Mouse (Mus musculus) naive thymus-derived CD4-positive, alpha-beta T cell, adult 2 months (primary cell): Measurements from ENCODE around the gene Rap1gap.
A peak's percentile ranks its signal among the peaks of the same experiment; 100 is the strongest.

Experiments used
- DNase-seq: peaks from one replicate; pipeline ENCODE4 v3.0.0-alpha.2; 2011; ENCODE audit warnings: low read depth

Gene Rap1gap

GRCm38 (mm10) chr4:137661547-137661946 lies 3.0 kb upstream of the Rap1gap start:
- no peak for DNase-seq

GRCm38 (mm10) chr4:137663491-137663890 lies 1.0 kb upstream of the Rap1gap start:
- DNase-seq, result no peak

GRCm38 (mm10) chr4:137664980-137665675 lies 602 bp downstream of the Rap1gap start:
- DNase-seq, result no peak

- DNase-seq, result no peak
These were observed 1.3 kb downstream of the Rap1gap start for GRCm38 (mm10) chr4:137665791-137666190.

GRCm38 (mm10) chr4:137666283-137666957 lies 1.9 kb downstream of the Rap1gap start:
- DNase-seq, result no peak

GRCm38 (mm10) chr4:137666958-137667345 lies 2.4 kb downstream of the Rap1gap start:
- DNase-seq, result no peak

GRCm38 (mm10) chr4:137667747-137668146 lies 3.2 kb downstream of the Rap1gap start:
- no peak for DNase-seq

- no peak for DNase-seq
These were observed 7.4 kb downstream of the Rap1gap start for GRCm38 (mm10) chr4:137671711-137672500.

- DNase-seq, result no peak
These were observed 11.0 kb downstream of the Rap1gap start for GRCm38 (mm10) chr4:137675566-137675965.

- DNase-seq, result peak; percentile 70
These were observed 11.5 kb downstream of the Rap1gap start for GRCm38 (mm10) chr4:137676057-137676456.

GRCm38 (mm10) chr4:137676700-137677484 lies 12.4 kb downstream of the Rap1gap start:
- DNase-seq, result no peak

- no peak for DNase-seq
These were observed 13.4 kb downstream of the Rap1gap start for GRCm38 (mm10) chr4:137677906-137678305.

GRCm38 (mm10) chr4:137678568-137678967 lies 14.0 kb downstream of the Rap1gap start:
- no peak for DNase-seq

- no peak for DNase-seq
These were observed 15.5 kb downstream of the Rap1gap start for GRCm38 (mm10) chr4:137679979-137680550.

GRCm38 (mm10) chr4:137680721-137681120 lies 16.2 kb downstream of the Rap1gap start:
- no peak for DNase-seq

- DNase-seq, result no peak
These were observed 17.0 kb downstream of the Rap1gap start for GRCm38 (mm10) chr4:137681408-137682104.

- peak; percentile 50 for DNase-seq
These were observed 18.5 kb downstream of the Rap1gap start for GRCm38 (mm10) chr4:137682961-137683453.

- no peak for DNase-seq
These were observed 20.4 kb downstream of the Rap1gap start for GRCm38 (mm10) chr4:137684830-137685343.

GRCm38 (mm10) chr4:137686303-137686702 lies 21.8 kb downstream of the Rap1gap start:
- DNase-seq, result no peak

GRCm38 (mm10) chr4:137687234-137687825 lies 22.8 kb downstream of the Rap1gap start:
- no peak for DNase-seq
